Mouse (Mus musculus) limb, embryonic 13.5 days (tissue): Measurements from ENCODE around the gene Slc15a2. TPM values are rescaled to one million over a fixed set of nuclear protein-coding genes. Genes with fewer than 3 reads are reported as not detected.

Experiments
- ATAC-seq: fragments of 200-750 bp; cut with Nextera tagmentation; 2 replicates; pipeline ENCODE4 v1.8.0; 2017; ENCODE audit warnings: low read depth, moderate number of reproducible peaks, moderate TSS enrichment; ENCODE audit not compliant: low FRiP score
- H3K27ac ChIP-seq: fragments of 300-500 bp; sonication (generic); 2 replicates; pipeline ENCODE4 v1.5.1; 2015; ENCODE audit warnings: inconsistent platforms, mild to moderate bottlenecking, moderate library complexity
- H3K27me3 ChIP-seq: fragments of 300-500 bp; sonication (generic); 2 replicates; pipeline ENCODE4 v1.6.1; 2015; ENCODE audit warnings: mild to moderate bottlenecking, inconsistent platforms
- H3K36me3 ChIP-seq: fragments of 300-500 bp; sonication (generic); 2 replicates; pipeline ENCODE4 v1.6.1; 2015; ENCODE audit warnings: inconsistent platforms, mild to moderate bottlenecking, moderate library complexity
- H3K4me1 ChIP-seq: fragments of 300-500 bp; sonication (generic); 2 replicates; pipeline ENCODE4 v1.6.1; 2015; ENCODE audit warnings: inconsistent platforms
- H3K4me2 ChIP-seq: fragments of 300-500 bp; sonication (generic); replicated peaks from 2 replicates; pipeline ENCODE4 v1.6.1; 2015; ENCODE audit warnings: inconsistent platforms, mild to moderate bottlenecking, moderate library complexity
- H3K4me3 ChIP-seq: fragments of 300-500 bp; sonication (generic); 2 replicates; pipeline ENCODE4 v1.5.1; 2015; ENCODE audit warnings: moderate library complexity, mild to moderate bottlenecking, inconsistent platforms
- H3K9ac ChIP-seq: fragments of 300-500 bp; sonication (generic); 2 replicates; pipeline ENCODE4 v1.6.1; 2015; ENCODE audit warnings: mild to moderate bottlenecking, inconsistent platforms
- H3K9me3 ChIP-seq: fragments of 300-500 bp; sonication (generic); 2 replicates; pipeline ENCODE4 v1.6.1; 2016; ENCODE audit warnings: inconsistent platforms
- WGBS: fragments of 180-500 bp; shearing (Covaris S2); methylation state at CpG from one replicate; pipeline ENCODE4 v1.1.7; 2015; 5-methylcytosine and 5-hydroxymethylcytosine counted together
- polyA plus RNA-seq: library from polyadenylated mRNA; unstranded; fragments of >200 nt; fragmentation: Nextera tagmentation; extraction: Ambion mirVana; gene quantifications from 2 replicates; pipeline ENCODE4 v1.2.1, GENCODE M21; 2015

Slc15a2 gene
- polyA plus RNA-seq, 1 experiment from 2014 or later = 4.3 TPM

- no peak overlapping the region for H3K9ac ChIP-seq
- no peak overlapping the region for H3K27ac ChIP-seq
- 0 out of 2 replicates have a peak, but pooled peaks cover 3% of the 10 kb centered on the region for H3K9me3 ChIP-seq
- no peak for ATAC-seq
- no peaks in the 10 kb centered on the region for H3K27me3 ChIP-seq
- H3K4me2 ChIP-seq = no peak overlapping the region
- no peaks in the 10 kb centered on the region for H3K36me3 ChIP-seq
- 86% methylated on average over 3 of the region's 3 CpGs for WGBS
- H3K4me1 ChIP-seq = no peaks in the 10 kb centered on the region
- no peak overlapping the region for H3K4me3 ChIP-seq
Measured at GRCm38 (mm10) chr16:36802361-36802760, 17.6 kb upstream of the Slc15a2 start.

GRCm38 (mm10) chr16:36798334-36798733 lies 13.6 kb upstream of the Slc15a2 start:
- Histone ChIP-seq H3K4me1 (no peaks in the 10 kb centered on the region), H3K36me3 (no peaks in the 10 kb centered on the region), H3K4me3 (no peak overlapping the region), H3K9me3 (0 out of 2 replicates have a peak, but pooled peaks cover 3% of the 10 kb centered on the region), H3K27me3 (no peaks in the 10 kb centered on the region), H3K4me2 (no peak overlapping the region), H3K27ac (no peak overlapping the region), H3K9ac (no peak overlapping the region)
- 74% methylated on average over 2 of the region's 2 CpGs for WGBS
- no peak for ATAC-seq

- no peak overlapping the region for H3K4me3 ChIP-seq
- no peak for ATAC-seq
- no peaks in the 10 kb centered on the region for H3K9me3 ChIP-seq
- H3K27me3 ChIP-seq = no peaks in the 10 kb centered on the region
- H3K9ac ChIP-seq = no peak overlapping the region
- H3K4me1 ChIP-seq = no peaks in the 10 kb centered on the region
- H3K27ac ChIP-seq = no peak overlapping the region
- WGBS = 71% methylated on average over 2 of the region's 2 CpGs
- no peak overlapping the region for H3K4me2 ChIP-seq
- H3K36me3 ChIP-seq = no peaks in the 10 kb centered on the region
Measured at GRCm38 (mm10) chr16:36794976-36795375, 10.2 kb upstream of the Slc15a2 start.

- Histone ChIP-seq H3K9ac (no peak overlapping the region), H3K4me2 (no peak overlapping the region), H3K4me1 (no peaks in the 10 kb centered on the region), H3K9me3 (no peaks in the 10 kb centered on the region), H3K27me3 (no peaks in the 10 kb centered on the region), H3K4me3 (no peak overlapping the region), H3K36me3 (no peaks in the 10 kb centered on the region), H3K27ac (no peak overlapping the region)
- ATAC-seq = no peak
- 76% methylated on average over 4 of the region's 4 CpGs for WGBS
Measured at GRCm38 (mm10) chr16:36790166-36790565, 5.4 kb upstream of the Slc15a2 start.

- no peak overlapping the region for H3K4me3 ChIP-seq
- H3K4me1 ChIP-seq = peaks cover 7% of the 10 kb centered on the region; the same call in 1 of the 2 replicates
- no peaks in the 10 kb centered on the region for H3K27me3 ChIP-seq
- no peaks in the 10 kb centered on the region for H3K9me3 ChIP-seq
- no peak overlapping the region for H3K4me2 ChIP-seq
- no peak for ATAC-seq
- H3K36me3 ChIP-seq = no peaks in the 10 kb centered on the region
- H3K9ac ChIP-seq = no peak overlapping the region
- 87% methylated on average over 7 of the region's 7 CpGs for WGBS
- H3K27ac ChIP-seq = no peak overlapping the region
Measured at GRCm38 (mm10) chr16:36786466-36786865, 1.7 kb upstream of the Slc15a2 start.

- Histone ChIP-seq H3K4me1 (peaks cover 7% of the 10 kb centered on the region; the same call in 1 of the 2 replicates), H3K27ac (no peak overlapping the region), H3K36me3 (no peaks in the 10 kb centered on the region), H3K27me3 (no peaks in the 10 kb centered on the region), H3K4me2 (no peak overlapping the region), H3K9me3 (no peaks in the 10 kb centered on the region), H3K9ac (no peak overlapping the region), H3K4me3 (no peak overlapping the region; the same call in 1 of the 2 replicates)
- ATAC-seq = no peak
- 92% methylated on average over 2 of the region's 2 CpGs for WGBS
Measured at GRCm38 (mm10) chr16:36784146-36784545, 616 bp downstream of the Slc15a2 start.

- no peak overlapping the region for H3K4me2 ChIP-seq
- no peak overlapping the region for H3K9ac ChIP-seq
- no peaks in the 10 kb centered on the region for H3K4me1 ChIP-seq
- no peaks in the 10 kb centered on the region for H3K27me3 ChIP-seq
- no peak for ATAC-seq
- H3K27ac ChIP-seq = no peak overlapping the region
- H3K9me3 ChIP-seq = no peaks in the 10 kb centered on the region
- H3K4me3 ChIP-seq = no peak overlapping the region
- H3K36me3 ChIP-seq = no peaks in the 10 kb centered on the region
- 82% methylated on average over 6 of the region's 6 CpGs for WGBS
Measured at GRCm38 (mm10) chr16:36775658-36776057, 9.1 kb downstream of the Slc15a2 start.

GRCm38 (mm10) chr16:36772996-36773395 lies 11.8 kb downstream of the Slc15a2 start:
- Histone ChIP-seq H3K9ac (no peak overlapping the region), H3K36me3 (no peaks in the 10 kb centered on the region), H3K4me2 (no peak overlapping the region), H3K4me1 (no peaks in the 10 kb centered on the region), H3K9me3 (no peaks in the 10 kb centered on the region), H3K27me3 (no peaks in the 10 kb centered on the region), H3K4me3 (no peak overlapping the region), H3K27ac (no peak overlapping the region)
- ATAC-seq = no peak
- 91% methylated on average over 5 of the region's 5 CpGs for WGBS

- Histone ChIP-seq H3K27ac (no peak overlapping the region), H3K36me3 (no peaks in the 10 kb centered on the region), H3K9me3 (no peaks in the 10 kb centered on the region), H3K9ac (no peak overlapping the region), H3K27me3 (no peaks in the 10 kb centered on the region), H3K4me3 (no peak overlapping the region), H3K4me1 (no peaks in the 10 kb centered on the region), H3K4me2 (no peak overlapping the region)
- WGBS = 89% methylated on average over 3 of the region's 3 CpGs
- ATAC-seq = no peak
Measured at GRCm38 (mm10) chr16:36771703-36772102, 13.1 kb downstream of the Slc15a2 start.

GRCm38 (mm10) chr16:36771244-36771643 lies 13.5 kb downstream of the Slc15a2 start:
- Histone ChIP-seq H3K9ac (no peak overlapping the region), H3K36me3 (no peaks in the 10 kb centered on the region), H3K9me3 (no peaks in the 10 kb centered on the region), H3K4me2 (no peak overlapping the region), H3K27ac (no peak overlapping the region), H3K4me3 (no peak overlapping the region), H3K4me1 (no peaks in the 10 kb centered on the region), H3K27me3 (no peaks in the 10 kb centered on the region)
- 71% methylated on average over 2 of the region's 2 CpGs for WGBS
- no peak for ATAC-seq

GRCm38 (mm10) chr16:36770830-36771229 lies 13.9 kb downstream of the Slc15a2 start:
- Histone ChIP-seq H3K4me3 (no peak overlapping the region), H3K4me1 (no peaks in the 10 kb centered on the region), H3K4me2 (no peak overlapping the region), H3K27me3 (no peaks in the 10 kb centered on the region), H3K9me3 (no peaks in the 10 kb centered on the region), H3K9ac (no peak overlapping the region), H3K36me3 (no peaks in the 10 kb centered on the region), H3K27ac (no peak overlapping the region)
- no peak for ATAC-seq
- 73% methylated on average over 4 of the region's 4 CpGs for WGBS

- WGBS = 75% methylated on average over 9 of the region's 13 CpGs
Measured at GRCm38 (mm10) chr16:36770191-36770771, 14.5 kb downstream of the Slc15a2 start.

GRCm38 (mm10) chr16:36751979-36752378 lies 32.8 kb downstream of the Slc15a2 start:
- no peak overlapping the region for H3K4me3 ChIP-seq
- no peaks in the 10 kb centered on the region for H3K36me3 ChIP-seq
- no peaks in the 10 kb centered on the region for H3K9me3 ChIP-seq
- H3K27me3 ChIP-seq = no peaks in the 10 kb centered on the region
- H3K4me2 ChIP-seq = no peak overlapping the region
- no peaks in the 10 kb centered on the region for H3K4me1 ChIP-seq
- 93% methylated on average over 3 of the region's 3 CpGs for WGBS
- no peak overlapping the region for H3K27ac ChIP-seq
- no peak for ATAC-seq
- H3K9ac ChIP-seq = no peak overlapping the region

More at GRCm38 (mm10) chr16:36770191-36770771, 14.5 kb downstream of the Slc15a2 start:
- Histone ChIP-seq H3K27ac (no peak overlapping the region), H3K4me3 (no peak overlapping the region), H3K4me1 (no peaks in the 10 kb centered on the region), H3K9me3 (no peaks in the 10 kb centered on the region), H3K9ac (no peak overlapping the region), H3K27me3 (no peaks in the 10 kb centered on the region), H3K36me3 (no peaks in the 10 kb centered on the region), H3K4me2 (no peak overlapping the region)
- no peak for ATAC-seq
